Mouse (Mus musculus): ENCODE results near the gene Ank3.

Gene Ank3

GRCm38 (mm10) chr10:69535123-69535930, 136.8 kb downstream of the Ank3 start:
- DNase-seq (ENCODE audit: low read depth, low spot score) = no peak

GRCm38 (mm10) chr10:69535931-69536200, 137.3 kb downstream of the Ank3 start:
- no peak for DNase-seq (ENCODE audit: low read depth, low spot score)

DNA sequence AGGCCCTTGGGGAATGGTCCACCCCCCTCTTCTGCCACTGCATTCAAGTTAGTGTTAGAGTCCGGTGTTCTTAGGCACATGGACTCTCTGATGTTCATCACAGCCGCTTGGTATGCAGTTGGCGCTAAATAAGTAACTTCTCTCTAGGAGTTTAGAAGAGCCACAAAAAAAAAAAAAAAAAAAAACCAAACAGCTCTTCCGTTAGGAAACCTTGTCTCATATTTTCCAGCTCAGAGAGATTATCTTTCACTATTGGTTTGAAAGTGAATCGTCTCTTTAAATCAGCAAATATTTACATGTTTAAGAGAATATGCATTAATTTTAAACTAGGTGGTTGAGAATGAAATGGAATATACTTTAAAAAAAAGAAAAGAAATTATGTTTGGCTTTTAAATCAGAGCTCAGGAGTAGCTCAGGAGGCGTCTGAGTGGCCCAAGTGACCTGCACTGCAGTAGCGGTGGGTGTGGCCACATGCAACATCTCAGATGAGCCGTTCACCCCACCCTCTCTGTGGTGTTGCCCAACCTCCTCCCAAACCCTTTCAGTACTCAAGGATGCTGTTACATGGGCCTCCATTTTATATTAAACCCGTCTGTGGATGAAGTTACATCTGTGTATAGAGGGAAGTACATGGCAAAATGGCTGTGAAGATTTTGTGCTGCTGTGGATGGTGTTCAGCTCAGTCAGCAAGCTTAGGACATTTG, 138.0 kb downstream of the Ank3 start:
- no peak for DNase-seq (ENCODE audit: low read depth, low spot score)

DNA sequence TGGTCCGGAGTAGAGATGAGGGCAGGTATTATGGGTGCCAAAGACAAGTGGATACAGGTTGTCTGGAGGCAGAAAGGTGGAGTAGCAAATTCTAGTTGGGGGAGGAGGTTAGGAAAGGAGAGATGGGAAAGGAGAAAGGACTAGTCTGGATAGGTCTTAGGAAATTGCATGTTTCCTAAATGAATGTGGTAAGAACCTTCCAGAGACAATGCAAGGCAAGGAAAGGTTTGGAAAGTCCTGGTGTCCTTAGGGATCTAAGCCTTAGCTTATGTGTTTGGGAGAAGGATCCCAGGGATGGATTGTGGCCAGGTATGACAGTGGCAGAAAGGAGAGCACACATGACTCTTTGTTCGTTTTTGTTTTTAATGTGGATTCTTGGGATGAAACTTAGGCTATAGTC, 139.7 kb downstream of the Ank3 start:
- no peak for DNase-seq (ENCODE audit: low read depth, low spot score)

- no peak for DNase-seq (ENCODE audit: low read depth, low spot score)
Observed at GRCm38 (mm10) chr10:69542439-69542838, 143.9 kb downstream of the Ank3 start.

- DNase-seq (ENCODE audit: low read depth, low spot score) = no peak
Observed at GRCm38 (mm10) chr10:69543876-69544620, 145.5 kb downstream of the Ank3 start.

GRCm38 (mm10) chr10:69544653-69545052, 146.1 kb downstream of the Ank3 start:
- DNase-seq (ENCODE audit: low read depth, low spot score) = no peak

DNA sequence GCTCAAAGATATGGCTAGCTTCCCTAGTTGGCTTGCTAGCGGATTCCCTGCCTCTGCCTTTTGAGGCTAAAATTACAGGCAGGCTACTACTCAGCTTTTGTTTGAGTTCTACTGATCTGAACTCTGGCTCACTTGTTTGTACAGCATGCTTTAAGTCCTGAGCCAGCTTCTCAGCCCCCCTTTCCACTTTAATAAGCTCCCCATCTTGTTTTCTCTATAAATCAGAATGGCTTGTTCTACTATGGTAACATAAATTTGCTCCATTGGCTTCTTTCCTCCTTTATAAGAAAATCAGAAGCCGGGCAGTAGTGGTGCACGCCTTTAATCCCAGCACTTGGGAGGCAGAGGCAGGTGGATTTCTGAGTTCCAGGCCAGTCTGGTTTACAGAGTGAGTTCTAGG, 147.4 kb downstream of the Ank3 start:
- no peak for DNase-seq (ENCODE audit: low read depth, low spot score)

DNA sequence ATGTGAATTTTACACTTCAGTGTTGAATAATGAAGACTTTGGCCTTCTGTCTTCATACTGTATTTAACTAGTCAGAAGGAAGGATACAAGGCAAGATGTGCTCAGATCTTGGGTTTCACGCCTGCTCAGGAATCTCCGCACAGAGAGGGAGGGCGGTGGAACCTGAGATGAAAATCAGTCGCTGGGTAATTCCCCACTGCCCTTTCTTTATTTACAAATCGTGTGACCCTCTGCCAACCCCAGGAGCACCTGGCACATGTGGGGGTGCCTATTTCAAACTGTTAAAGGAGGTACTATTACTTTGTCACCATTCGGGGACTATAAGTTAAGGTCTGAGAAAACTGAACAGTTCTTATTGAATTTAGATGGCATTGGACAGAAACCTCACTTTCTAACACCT, 148.1 kb downstream of the Ank3 start:
- no peak for DNase-seq (ENCODE audit: low read depth, low spot score)

- DNase-seq (ENCODE audit: low read depth, low spot score) = no peak
Observed at GRCm38 (mm10) chr10:69548771-69549170, 150.2 kb downstream of the Ank3 start.

DNA sequence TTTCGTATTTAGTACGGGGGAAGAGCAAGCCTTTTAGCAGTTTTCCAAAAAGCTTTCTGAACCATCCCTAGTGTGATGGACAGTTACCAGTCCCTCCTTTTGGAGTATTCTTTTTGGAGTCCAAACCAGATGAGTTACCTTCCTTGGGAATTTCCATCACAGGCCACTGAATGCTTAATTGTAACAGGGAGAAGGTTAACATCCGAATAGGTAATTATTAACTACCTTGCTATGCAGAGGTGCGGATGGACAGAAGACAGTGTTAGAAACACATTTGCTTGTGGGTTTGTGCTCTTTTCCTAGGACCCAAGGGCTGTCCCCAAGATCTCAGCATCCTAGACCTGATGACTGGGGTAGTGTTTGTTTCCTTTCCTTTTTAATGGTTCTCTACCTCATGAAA, 150.6 kb downstream of the Ank3 start:
- no peak for DNase-seq (ENCODE audit: low read depth, low spot score)

DNA sequence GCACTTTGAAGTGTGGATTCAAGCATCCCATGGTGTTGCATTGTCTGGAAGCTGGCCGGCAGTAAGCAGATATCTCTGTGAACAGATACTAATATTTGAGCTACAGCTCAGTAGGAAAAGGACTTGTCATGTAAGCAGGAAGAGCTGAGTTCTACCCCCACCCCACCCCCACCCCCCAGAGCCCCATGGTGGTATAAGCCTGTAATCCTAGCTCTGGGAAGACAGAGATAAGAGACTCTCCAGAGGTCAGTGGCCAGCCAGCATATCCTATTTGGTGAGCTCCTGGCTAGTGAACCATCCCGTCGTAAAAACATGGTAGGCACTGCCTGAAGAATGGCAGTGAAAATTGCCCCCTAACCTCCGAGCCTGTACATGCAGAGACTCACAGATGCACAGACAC, 152.3 kb downstream of the Ank3 start:
- DNase-seq (ENCODE audit: low read depth, low spot score) = no peak

DNA sequence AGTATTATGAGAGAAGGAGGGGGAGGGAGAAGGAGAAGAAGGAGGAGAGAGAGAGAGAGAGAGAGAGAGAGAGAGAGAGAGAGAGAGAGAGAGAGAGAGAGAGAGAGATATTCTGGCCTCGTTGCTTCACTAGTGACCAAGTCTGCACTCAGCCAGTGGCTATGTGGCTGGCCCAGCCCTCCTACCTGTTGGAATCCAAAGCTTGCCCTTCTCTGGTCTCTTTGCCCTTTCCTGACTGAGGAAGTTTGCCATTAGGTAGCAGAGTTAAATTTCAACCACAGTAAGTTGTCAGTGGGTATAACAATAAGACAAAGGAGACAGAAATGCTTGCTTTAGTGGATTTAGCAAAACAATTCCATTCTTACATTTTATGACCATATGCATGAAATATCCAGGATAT, 154.5 kb downstream of the Ank3 start:
- no peak for DNase-seq (ENCODE audit: low read depth, low spot score)

- no peak for DNase-seq (ENCODE audit: low read depth, low spot score)
Observed at GRCm38 (mm10) chr10:69555592-69555991, 157.0 kb downstream of the Ank3 start.

DNA sequence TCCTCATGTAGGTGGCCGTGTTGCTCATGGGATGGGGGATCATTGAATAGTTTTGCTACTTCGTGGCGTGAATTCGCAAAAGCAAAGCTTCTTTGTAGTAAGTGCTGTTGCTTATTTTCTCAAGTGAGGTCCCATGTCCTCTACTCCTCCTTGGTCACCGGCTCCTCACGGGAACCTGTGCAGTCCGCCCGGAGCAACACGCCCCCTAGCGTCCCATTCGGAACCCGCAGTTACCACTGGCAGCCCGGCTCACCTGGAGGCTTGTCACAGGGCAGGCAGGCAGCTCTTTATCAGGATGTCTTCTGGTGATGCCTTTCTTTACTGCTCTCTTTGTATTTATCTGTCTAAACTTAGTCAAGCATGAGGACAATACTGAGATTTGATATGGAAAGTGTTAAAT, 157.7 kb downstream of the Ank3 start:
- DNase-seq (ENCODE audit: low read depth, low spot score) = no peak

GRCm38 (mm10) chr10:69560237-69560636, 161.7 kb downstream of the Ank3 start:
- DNase-seq (ENCODE audit: low read depth, low spot score) = no peak

GRCm38 (mm10) chr10:69562931-69563330, 164.4 kb downstream of the Ank3 start:
- no peak for DNase-seq (ENCODE audit: low read depth, low spot score)

DNA sequence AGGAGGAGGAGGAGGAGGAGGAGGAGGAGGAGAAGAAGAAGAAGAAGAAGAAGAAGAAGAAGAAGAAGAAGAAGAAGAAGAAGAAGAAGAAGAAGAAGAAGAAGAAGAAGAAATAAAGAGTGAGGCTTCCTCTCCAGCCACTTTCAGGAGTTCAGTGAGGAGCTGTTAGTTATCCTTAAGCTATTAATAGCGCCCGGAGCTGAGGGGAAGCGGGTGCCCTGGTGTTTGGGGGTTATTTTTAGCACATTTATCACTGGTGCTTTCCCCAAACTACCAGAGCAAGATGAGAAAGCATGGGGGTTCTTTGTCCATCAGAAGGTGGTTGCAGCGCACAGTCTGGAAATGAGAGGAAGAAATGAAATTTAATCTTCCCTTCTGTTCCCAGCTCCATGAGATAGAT, 166.5 kb downstream of the Ank3 start:
- DNase-seq (ENCODE audit: low read depth, low spot score) = no peak

- DNase-seq (ENCODE audit: low read depth, low spot score) = no peak
Observed at GRCm38 (mm10) chr10:69568976-69569375, 170.4 kb downstream of the Ank3 start.

DNA sequence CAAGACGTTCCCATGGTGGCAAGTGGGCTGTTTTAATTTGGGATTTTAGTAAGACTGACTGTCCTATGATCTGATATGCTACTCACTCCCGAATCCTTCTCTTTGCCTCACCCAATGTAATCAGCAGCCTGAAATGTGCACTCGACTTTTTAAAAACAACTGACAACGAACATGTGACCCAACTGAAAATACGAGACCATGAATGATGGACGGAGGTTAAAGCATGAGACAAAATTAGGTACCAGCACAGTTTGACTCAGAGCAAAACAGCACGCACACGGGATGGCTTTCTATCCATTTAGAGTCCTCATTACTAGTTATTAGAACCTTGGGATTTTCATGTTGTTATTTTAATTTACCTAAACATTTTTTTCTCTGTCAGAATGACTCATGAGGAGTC, 171.2 kb downstream of the Ank3 start:
- DNase-seq (ENCODE audit: low read depth, low spot score) = no peak

GRCm38 (mm10) chr10:69570466-69571288, 172.1 kb downstream of the Ank3 start:
- peak; percentile 10 for DNase-seq (ENCODE audit: low read depth, low spot score)

- DNase-seq (ENCODE audit: low read depth, low spot score) = no peak
Observed at GRCm38 (mm10) chr10:69571422-69571821, 172.8 kb downstream of the Ank3 start.

Data from CD4-positive helper T cell, adult 2 months (primary cell).